Mouse (Mus musculus) heart, postnatal 36 days (tissue): ENCODE measurements around the gene Cenpp. TPM values are rescaled to one million over a fixed set of nuclear protein-coding genes. Genes with fewer than 3 reads are reported as not detected.
A peak's percentile ranks its signal among the peaks of the same experiment; 100 is the strongest.
"Not testable (repeated sequence)": the region's sequence is repeated elsewhere in the genome, so short reads cannot be mapped to it uniquely, and the experiment has no call there.

Source experiments
- DNase-seq, 2 experiments: peaks; one replicate each; pipeline ENCODE4 v3.0.0; 2021 to 2022
- intact Hi-C: fragments of 180-260 bp; cut with DNase I; formaldehyde crosslinking; loops from one replicate; pipeline ENCODE4 v1.15.1; 2025
- total RNA-seq, 2 experiments: library from RNA; stranded (reverse); gene quantifications; 2 replicates each; pipeline ENCODE4 v1.2.3; 2021

The Cenpp gene
- total RNA-seq, 2 experiments from 2014 or later: 1.8 to 3.1 TPM

DNA sequence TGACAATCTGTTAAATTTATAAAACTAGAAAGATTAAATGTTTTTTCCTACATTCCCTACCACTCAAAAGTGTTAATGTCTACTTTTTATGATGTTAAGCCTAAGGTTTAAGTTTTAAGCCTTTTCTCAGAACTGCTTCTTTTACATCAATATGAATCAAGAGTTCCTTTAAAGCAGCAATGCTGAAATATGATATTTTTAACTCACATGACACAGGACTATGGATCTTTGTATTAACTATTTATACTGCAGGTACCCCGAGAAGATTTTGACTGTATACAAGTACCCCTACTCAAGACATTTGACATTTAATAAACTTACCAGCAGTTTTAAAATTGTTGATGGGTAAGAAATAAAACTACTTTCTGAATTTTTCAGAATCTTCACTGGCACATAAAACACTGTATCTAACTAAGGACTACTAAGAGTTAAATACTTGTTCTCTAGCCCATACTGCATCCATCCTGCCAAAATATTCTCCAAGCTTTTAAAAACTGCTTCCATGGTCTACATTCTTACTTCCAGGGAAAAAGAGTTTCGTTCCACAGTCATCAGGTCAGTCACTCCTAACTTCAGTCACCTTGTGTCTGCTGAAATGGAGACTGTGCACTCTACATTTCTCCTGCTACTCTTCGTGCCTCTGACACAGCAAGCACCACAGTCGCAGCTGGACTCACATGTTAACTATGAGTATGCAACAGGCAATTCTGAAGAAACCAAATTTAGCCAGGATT lies 43.8 kb downstream of the Cenpp start:
- peak in 1 of 2 experiments; percentile 31 for DNase-seq
- intact Hi-C loops: no loop called here

DNA sequence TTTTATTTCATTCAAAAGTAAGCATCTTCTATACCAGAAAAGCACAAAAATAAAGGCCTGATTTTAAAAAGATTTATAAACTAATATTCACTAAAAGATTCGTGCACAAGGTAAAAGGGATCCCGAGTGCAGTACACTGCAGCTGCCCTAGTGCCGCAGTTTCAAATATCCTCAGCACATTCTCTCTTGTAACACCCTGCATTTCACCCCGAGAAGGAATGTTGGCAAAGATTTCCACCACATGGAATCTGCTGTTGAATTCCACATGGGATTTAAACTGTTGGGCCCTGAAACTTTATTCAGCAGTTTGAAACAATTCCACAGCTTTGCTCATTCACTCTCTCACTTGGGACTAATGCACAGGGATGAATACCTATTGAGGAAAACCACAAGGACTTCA lies 44.9 kb downstream of the Cenpp start, which contains the start of gene Ogn:
Gene Ogn, plus strand, starts transcription at position 333 of the 400 bp plus-strand sequence.
- intact Hi-C loops: no loop called here
- peak; percentile 18 to 50 for DNase-seq

DNA sequence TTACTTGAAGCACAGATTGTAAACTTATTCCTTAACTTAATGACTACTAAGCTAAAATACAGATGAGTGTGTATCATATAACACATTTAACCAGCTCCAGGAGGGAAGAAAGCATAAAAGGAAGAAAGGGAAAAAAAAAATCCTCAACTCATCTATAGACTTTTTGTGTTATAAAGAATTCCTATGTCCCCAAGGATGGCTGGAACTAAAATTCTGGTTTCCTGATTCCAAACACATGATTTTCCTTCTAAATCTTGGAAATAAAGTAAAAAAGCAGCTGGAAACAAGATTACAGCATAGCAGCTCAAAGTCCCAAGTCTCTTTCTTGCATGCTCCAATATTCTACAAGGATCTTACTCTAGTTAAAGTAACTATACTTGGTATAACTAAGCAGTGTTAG lies 49.0 kb downstream of the Cenpp start:
- intact Hi-C loops: no loop called here
- DNase-seq: no peak

DNA sequence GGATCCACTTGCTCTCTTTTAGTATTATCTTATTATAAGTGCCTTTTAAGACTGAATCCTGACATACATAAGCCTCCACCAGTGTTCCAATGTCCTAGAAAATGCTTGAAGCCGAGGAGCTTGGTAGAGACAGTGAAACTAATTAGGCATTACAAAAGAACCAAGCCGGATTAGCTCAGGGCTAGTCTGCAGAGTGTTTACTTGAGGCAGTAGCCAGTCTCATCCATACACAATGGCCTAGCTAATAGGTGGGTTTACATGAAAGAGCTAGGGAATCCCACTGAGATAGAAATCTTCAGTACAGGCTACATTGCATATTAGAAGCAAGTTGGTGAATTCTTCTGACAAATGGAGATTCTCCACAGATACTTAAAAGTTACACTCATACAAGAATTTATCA lies 50.0 kb downstream of the Cenpp start:
- DNase-seq, intact Hi-C loops: not testable (repeated sequence)

DNA sequence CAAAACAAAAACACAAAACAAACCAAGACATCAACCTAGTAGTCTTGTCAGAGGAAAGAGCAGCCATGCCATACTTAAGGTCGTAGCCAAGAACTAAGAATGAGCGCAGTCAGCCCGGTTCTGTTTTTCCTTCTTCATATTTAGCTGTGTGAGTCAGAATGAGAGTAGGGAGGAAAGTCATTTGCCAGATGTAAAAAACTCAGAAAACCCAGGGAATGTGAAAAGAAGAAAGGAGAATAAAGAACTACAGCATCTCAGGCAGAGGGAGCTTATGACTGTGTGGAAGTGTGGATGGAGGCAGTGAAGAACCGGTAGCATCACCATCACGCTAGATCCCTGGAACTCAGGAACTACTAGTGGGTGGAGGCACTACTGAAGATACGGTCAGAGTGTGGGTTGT lies 66.5 kb downstream of the Cenpp start:
- DNase-seq: no peak
- intact Hi-C loops: no loop called here

DNA sequence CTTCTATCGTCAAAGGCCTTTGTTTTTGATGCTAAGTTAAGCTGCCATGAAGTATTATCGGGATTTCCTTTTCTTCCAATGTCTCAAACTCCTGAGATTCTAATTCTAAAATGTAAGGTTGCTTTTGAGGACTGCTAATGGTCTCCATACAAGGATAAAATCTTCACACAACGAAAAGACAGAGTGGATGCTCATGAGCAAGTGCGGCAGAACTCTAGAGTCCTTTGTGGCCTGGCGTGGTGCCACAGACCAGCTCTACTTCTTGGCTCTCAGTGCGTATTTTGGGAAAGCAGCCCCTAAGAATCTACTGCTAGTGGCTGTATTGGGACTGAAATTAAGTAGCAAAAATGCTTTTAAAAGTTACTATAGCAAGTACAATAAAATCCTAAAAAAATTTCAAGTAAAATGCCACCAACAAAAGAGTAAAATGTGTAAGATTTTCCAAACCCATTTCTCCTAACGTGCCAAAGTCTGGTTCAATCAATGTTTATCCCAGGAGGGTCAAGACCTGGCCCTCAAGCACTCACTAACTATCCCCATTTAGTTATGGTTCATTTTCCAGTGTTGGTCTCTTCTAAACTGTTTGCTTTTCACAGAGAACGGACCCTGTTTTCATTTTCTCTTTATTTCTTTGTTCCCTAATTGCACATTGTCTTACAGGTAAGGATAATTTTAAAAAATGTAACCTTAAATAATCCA lies 68.1 kb downstream of the Cenpp start:
- intact Hi-C loops: loop anchor here (5.0 kb wide), 1 partner anchor 58 kb away; no protein-coding TSS in a partner anchor
- DNase-seq: peak in 1 of 2 experiments; percentile 27

DNA sequence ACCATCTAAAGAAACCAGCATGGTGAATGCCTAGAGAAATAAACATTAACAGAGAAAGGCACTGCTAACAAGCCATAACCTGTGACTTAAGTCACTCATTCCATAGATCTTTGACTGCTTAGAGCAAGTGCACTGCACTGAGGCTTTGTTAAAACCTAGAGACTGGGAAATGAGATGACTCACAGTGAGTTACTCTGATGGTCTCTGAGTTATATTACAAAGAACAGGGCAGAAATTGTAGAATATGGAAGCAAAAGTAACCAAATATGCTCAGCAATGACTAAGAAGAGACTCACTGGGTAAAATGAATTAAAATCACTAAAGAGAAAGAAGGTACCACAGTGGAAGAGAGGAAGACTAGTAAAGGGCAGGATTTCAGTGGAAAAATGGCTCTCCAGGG lies 68.7 kb downstream of the Cenpp start:
- intact Hi-C loops: loop anchor here (5.0 kb wide), 1 partner anchor 58 kb away; no protein-coding TSS in a partner anchor
- DNase-seq: no peak

DNA sequence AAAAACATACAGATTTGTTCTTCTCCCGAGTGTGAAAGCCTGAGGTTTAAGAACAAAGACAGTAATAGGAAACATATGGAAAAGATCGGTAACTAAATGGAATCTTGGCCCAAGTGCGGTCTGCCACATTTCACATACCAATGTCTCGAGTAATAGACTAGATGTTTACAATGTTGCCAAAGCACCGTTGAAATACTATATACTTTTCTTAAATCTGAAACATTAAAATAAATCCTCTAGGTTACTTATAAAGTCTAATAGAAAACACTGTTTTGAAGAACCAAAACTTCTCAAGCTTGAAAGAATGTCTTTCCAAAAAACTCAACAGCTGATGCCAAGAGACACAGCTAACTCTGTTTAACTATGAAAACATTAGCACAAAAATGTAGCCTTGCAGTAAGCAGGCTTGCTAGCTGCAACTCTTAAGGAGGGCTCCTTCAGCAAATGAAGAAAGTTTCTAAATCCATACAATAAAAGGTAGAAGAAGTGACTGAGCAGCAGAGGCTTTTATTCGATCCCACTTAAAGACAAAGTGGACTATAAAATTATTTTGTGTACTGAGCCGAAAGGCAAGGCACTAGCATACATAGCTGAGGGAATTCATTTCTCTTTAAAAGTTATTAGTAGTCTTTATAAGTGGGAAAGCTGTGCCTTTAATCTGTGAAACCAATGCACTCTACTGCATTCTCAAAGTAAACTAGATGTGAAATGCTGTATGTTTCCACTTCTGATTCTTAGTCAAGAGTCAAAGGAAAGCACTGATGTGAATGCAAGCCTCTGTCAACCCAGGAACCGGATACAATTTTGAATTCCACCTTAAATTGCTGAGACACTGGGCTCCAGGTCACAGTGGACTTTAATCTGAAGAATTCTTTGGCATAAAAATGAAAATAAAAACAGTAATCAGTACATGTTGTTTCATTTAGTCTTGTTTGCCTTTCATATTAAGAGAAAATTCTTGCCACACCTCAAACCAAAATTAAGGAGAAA lies 70.7 kb downstream of the Cenpp start, which contains the start of gene Omd:
Gene Omd, plus strand, starts transcription at position 922 of the 990 bp plus-strand sequence.
- DNase-seq: no peak
- intact Hi-C loops: loop anchor here (5.0 kb wide), 1 partner anchor 60 kb away; no protein-coding TSS in a partner anchor

DNA sequence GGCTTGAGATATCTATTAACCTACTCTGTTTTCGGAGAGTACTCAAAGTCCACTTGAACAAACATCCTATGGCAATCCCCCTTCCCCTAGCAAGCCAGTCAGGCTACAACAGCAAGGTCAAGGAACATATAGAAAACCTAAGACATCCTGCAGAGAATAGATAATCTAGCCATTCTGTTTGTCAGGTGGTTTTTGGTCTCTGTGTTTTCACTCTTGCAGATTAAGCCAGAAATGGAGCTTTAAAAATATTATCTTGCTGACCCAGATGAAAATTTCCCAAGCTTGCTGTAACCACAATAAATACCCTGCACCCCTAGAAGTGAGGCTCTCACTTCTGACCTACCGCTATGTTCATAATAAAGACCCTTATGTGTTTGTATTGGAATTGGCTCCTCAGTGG lies 81.2 kb downstream of the Cenpp start:
- intact Hi-C loops: no loop called here
- DNase-seq: no peak

DNA sequence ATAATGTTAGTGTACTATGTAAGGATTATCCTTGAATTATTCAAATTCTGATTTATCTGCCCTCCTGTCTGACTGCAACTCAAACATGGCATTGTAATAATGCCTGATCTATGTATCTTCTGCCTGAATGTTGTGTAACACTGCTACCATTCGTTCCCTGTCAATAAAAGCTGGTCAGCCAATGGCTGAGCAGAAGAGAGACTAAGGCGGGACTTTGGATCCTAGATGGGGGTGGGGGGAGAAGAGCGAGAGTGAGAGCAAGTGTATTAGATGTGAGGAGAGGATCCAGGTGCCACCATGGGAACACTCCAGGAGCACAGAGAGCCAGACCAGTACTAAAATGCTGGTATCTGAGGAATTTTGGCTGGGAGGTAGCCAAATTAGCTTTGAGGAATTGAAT lies 82.2 kb downstream of the Cenpp start:
- no peak for DNase-seq
- intact Hi-C loops: no loop called here

DNA sequence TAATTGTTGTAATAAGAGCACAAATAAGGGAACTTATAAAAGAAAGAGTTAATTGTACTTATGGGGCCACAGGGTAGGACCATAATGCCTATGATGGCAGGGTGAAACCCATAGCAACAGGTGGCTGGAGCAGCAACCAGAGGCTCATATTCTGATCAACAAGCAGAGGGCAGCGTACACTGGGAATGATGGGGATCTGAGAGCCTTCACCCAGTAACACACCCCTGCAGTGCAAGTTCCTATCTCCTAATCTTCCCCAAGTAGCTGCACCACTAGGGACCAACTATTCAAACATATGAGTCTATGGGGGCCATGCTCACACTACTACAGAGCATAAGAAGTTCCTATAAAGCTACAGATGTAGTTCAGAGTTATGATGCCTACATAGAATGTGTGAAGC lies 88.2 kb downstream of the Cenpp start:
- no peak for DNase-seq
- intact Hi-C loops: no loop called here

DNA sequence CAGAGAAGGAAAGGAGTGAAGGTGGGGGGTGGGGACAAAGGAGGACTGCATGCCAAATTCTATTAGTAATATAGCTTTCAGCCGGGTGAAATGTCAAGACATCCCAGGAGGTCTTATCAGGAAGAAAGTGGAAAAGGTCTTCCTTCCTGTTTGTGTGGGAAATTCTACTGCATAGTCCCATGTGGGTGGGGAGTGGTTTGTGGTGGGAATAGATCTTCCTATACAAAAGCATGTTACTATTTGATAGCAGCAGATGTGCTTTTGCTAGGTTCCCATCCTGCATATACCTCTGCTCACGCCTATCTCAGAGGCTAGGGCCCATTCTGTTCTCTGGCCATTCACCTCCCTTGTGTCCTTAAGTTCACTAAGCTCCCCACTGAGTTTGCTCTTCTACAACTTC lies 91.7 kb downstream of the Cenpp start:
- no peak for DNase-seq
- intact Hi-C loops: loop anchor here (2.0 kb wide), 1 partner anchor 84 kb away; no protein-coding TSS in a partner anchor

DNA sequence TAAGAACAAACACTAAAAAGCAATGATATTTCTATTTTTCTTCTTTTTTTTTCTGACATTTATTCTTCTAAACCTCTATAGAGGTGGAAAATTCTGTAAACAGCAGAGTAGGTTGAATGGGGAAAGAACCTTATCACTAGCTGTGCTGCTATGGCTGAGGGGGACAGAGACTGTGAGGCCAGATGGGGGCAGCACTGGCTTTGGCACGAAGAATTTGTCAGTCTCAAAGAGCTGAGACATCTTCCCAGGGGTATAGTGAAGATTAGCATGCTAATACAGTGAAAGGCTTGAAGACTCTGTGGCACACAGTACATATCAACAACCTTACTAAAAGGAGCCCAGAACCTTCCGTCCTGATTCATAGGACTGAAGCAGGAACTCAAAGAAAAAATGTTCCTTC lies 93.4 kb downstream of the Cenpp start:
- intact Hi-C loops: loop anchor here (5.0 kb wide), 1 partner anchor 107 kb away; no protein-coding TSS in a partner anchor
- DNase-seq: peak; percentile 47 to 50

DNA sequence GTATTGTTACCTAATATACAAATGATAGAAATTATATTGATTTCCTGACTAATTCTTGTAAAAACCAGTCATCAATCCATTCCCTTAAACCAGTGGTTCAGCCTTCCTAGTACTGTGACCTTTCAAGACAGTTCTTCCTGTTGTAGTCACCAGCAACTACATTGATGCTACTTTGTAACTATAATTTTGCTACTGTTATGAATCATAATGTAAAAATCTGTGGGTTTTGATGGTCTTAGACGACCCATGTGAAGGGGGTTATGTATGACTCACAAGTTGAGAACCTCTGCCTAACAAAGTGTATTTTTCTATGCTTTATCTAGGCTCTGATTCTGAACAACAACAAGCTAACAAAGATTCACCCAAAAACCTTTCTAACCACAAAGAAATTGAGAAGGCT lies 95.7 kb downstream of the Cenpp start:
- intact Hi-C loops: loop anchor here (5.0 kb wide), 1 partner anchor 105 kb away; no protein-coding TSS in a partner anchor

DNA sequence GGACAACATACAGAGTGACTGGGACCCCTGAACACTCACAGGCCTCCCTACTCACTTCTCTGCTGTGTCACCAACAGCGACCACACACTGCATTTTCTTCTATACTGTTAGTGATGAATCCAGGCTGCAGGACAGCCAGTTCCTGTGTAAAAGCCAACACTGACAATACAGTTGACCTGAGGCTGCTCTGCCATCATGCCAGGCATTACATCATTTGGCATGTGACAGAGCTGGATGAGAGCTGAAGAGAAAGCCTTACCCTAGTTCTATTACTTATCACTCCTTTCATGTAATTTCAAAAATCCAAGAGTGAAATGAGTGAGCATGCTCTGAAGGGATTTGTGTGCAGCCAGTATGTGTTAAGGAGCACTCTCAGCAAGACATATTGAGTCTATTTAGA lies 96.4 kb downstream of the Cenpp start:
- DNase-seq: peak in 1 of 2 experiments; percentile 45
- intact Hi-C loops: loop anchor here (5.0 kb wide), 1 partner anchor 104 kb away; no protein-coding TSS in a partner anchor

More for the DNA sequence above, 95.7 kb downstream of the Cenpp start:
- no peak for DNase-seq

DNA sequence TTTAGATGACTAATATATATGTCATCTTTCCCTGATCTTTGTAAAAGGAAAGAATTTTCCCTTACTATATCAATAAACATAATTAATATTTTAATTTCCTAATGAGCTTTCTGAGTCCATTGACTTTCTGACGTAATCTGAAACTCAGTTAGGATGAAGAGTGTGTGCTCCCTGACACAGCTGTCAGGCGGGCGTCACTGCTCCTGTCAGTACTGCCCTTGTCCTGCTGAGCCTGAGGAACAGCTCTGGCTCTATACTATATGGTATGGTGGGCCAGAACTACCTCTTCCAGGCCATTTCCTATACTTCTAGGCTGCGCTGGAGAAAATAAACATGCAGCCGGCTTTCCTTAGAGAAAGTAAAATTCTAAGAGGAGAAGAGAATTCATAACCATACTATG lies 98.1 kb downstream of the Cenpp start:
- no peak for DNase-seq
- intact Hi-C loops: no loop called here

DNA sequence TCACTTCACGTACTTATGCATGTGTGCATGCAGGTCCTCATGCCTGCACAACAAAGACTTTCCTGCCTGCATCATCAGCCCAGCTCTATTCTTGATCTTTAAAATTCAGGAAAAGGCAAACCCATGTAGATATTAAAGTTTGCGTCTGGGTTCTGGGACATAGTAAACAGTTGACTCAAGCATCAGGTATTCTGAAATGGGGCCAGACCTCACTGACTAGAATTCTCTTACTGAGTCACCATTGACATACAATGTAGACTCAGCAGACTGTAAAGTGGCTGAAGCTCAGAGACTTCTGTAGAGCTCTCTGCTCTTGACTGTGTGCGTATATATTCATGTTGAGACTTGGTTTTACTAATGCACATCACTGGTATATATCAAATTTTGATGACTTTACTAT lies 103.0 kb downstream of the Cenpp start:
- no peak for DNase-seq
- intact Hi-C loops: no loop called here

DNA sequence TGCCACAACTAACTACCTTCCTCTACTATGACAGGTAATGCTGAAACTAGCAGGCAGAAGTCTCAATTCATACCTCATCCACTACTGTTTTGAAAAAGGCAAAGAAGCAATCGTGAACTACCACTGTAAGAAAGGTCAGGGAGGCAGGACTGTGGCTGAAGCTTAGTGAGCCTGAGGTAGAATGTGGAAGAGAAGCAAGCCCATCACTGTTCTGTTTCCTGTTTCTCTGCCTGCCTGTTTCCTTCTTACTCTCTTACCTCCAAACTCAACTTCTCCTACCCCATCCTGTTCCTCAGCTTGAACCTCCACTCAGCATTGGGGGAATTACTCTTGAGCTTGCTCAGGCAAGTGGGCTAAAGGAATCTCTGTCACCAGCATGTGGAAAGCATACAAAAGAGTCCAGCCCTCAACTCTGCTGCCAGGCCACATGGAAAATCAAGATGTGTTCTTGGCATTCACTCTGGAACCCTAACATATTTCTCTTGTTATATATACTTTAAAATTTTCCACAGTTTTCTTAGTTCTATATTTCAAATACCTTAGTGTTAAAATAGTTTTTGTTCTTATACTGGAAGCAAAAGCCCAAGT lies 104.9 kb downstream of the Cenpp start:
- DNase-seq: no peak
- intact Hi-C loops: no loop called here

DNA sequence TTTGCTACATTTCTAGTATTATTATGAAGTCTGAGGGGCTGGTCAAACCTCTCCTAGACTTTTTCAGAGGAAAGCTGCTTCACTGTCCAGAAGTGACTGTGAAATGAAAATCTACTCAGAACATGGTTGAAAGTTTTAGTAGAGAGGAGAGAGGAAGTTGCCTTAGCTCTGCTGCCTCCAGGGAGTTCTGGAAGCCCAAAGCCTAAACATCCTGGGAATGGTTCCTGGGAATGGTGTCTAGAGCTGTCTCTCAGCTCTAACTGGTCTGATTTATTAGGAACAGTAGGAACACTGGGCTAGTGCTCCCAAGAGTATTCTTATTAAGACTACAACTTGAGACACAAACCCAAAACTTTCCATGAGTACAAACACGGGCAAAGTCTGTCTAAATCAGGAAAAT lies 106.1 kb downstream of the Cenpp start:
- intact Hi-C loops: no loop called here
- DNase-seq: peak in 1 of 2 experiments; percentile 39

DNA sequence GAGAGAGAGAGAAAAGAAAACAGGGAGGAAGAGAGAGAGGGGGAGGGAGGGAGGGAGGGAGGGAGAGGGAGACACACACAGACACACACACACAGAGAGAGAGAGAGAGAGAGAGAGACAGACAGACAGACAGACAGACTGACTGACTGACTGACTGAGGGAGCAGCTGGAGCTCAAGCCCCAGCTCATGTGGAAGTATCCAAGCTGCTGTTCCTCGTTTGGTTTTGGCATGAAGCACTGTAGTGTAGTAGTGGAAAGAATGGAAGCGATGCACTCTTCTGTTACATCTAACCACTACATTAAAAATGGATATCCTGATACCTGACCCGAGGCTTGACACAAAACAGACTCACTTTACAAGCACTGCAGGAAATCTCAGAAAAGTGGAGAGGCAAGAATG lies 106.9 kb downstream of the Cenpp start:
- DNase-seq: peak; percentile 9 to 41
- intact Hi-C loops: no loop called here
